Mouse (Mus musculus) myocyte (in vitro differentiated cells): ENCODE measurements around the gene Focad.

Experiments used
- CEBPB ChIP-seq: IDR thresholded peaks from 2 replicates; pipeline ENCODE4 v1.6.1; 2011; ENCODE audit warnings: mild to moderate bottlenecking, moderate library complexity; ENCODE audit not compliant: poor library complexity, insufficient read depth, severe bottlenecking
- E2F4 ChIP-seq: IDR thresholded peaks from one replicate; pipeline ENCODE4 v1.6.1; 2011; ENCODE audit warnings: mild to moderate bottlenecking, control low read depth, moderate library complexity; ENCODE audit not compliant: insufficient read depth
- MAX ChIP-seq: IDR thresholded peaks from one replicate; pipeline ENCODE4 v1.6.1; 2011; ENCODE audit warnings: low read depth, mild to moderate bottlenecking, control low read depth
- MYOD1 ChIP-seq, 3 experiments: IDR thresholded peaks; one replicate each; pipeline ENCODE4 v1.6.1; 2011; ENCODE audit warnings: control low read depth in 2 of 3, low read depth in 2 of 3, mild to moderate bottlenecking in 2 of 3, moderate library complexity in 1 of 3; ENCODE audit not compliant: insufficient read length in 2 of 3, control insufficient read depth in 1 of 3
- MYOG ChIP-seq, 3 experiments: IDR thresholded peaks; one replicate each; pipeline ENCODE4 v1.6.1; 2011; ENCODE audit warnings: control low read depth in 2 of 3, low read depth in 2 of 3, mild to moderate bottlenecking in 2 of 3; ENCODE audit not compliant: insufficient read length in 2 of 3, control insufficient read depth in 1 of 3, insufficient read depth in 1 of 3
- POLR2A ChIP-seq: IDR thresholded peaks from one replicate; pipeline ENCODE4 v1.6.1; 2011; ENCODE audit warnings: low read depth, mild to moderate bottlenecking, control low read depth, moderate library complexity; ENCODE audit not compliant: insufficient read length
- POLR2AphosphoS2 ChIP-seq: IDR thresholded peaks from one replicate; pipeline ENCODE4 v1.6.1; 2011; ENCODE audit warnings: low read depth, control low read depth; ENCODE audit not compliant: insufficient read length
- REST ChIP-seq: IDR thresholded peaks from one replicate; pipeline ENCODE4 v1.6.1; 2011; ENCODE audit warnings: mild to moderate bottlenecking, control low read depth, moderate library complexity; ENCODE audit not compliant: insufficient read depth, insufficient read length
- TCF12 ChIP-seq: IDR thresholded peaks from one replicate; pipeline ENCODE4 v1.6.1; 2011; ENCODE audit warnings: mild to moderate bottlenecking, control low read depth; ENCODE audit not compliant: poor library complexity, insufficient read depth, severe bottlenecking
- USF1 ChIP-seq: IDR thresholded peaks from one replicate; pipeline ENCODE4 v1.6.1; 2011; ENCODE audit warnings: low read depth, mild to moderate bottlenecking, control low read depth, moderate library complexity

DNA sequence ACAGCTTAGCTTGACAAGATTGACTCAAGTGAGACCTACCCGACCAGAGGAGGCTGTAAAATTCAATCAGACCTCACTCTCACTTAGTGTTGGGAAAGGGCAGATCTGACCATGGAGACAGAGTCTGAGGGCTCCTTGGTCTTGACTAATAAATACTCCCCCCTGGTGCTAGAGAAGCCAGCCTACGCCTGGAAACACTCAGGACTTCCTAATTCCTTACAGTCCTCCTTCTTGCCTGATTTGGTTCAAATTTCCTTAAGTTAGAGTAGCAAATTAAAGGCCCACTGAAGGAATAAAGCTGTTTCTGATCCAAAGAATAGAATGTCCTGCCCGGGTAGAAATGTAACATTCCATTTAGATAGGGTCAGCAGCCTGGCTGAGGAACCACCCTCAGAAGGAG lies 10.6 kb upstream of the Focad start:
- TF ChIP-seq MAX: no peak
- no peak for TF ChIP-seq USF1
- no peak for TF ChIP-seq POLR2AphosphoS2
- TF ChIP-seq POLR2A: no peak
- no peak for TF ChIP-seq E2F4
- TF ChIP-seq REST: no peak
- TF ChIP-seq CEBPB: no peak
- TF ChIP-seq MYOD1 (IDR thresholded peaks at IDR 0.05; ENCODE audit: control insufficient read depth in 1 of 3, insufficient read length in 2 of 3, low read depth in 2 of 3): no peak
- TF ChIP-seq MYOG (IDR thresholded peaks at IDR 0.05; ENCODE audit: control insufficient read depth in 1 of 3, insufficient read depth in 1 of 3, insufficient read length in 2 of 3, low read depth in 2 of 3): no peak
- no peak for TF ChIP-seq TCF12
